Mouse (Mus musculus) olfactory bulb, adult 2 months (tissue): ENCODE results near the gene Pik3r6. TPM values are rescaled to one million over a fixed set of nuclear protein-coding genes. Genes with fewer than 3 reads are reported as not detected.
A peak's percentile ranks its signal among the peaks of the same experiment; 100 is the strongest.

ENCODE experiments used
- H3K27ac ChIP-seq: fragments of 200-500 bp; 2 replicates; pipeline ENCODE4 v1.5.1; 2012; ENCODE audit warnings: low read depth, low read length; ENCODE audit not compliant: insufficient read depth
- H3K4me1 ChIP-seq: fragments of 200-500 bp; 2 replicates; pipeline ENCODE4 v1.6.1; 2012; ENCODE audit warnings: low read length; ENCODE audit not compliant: control insufficient read depth, insufficient read depth
- H3K4me3 ChIP-seq: fragments of 200-500 bp; 2 replicates; pipeline ENCODE4 v1.5.1; 2012; ENCODE audit warnings: mild to moderate bottlenecking, low read depth, low read length, moderate library complexity; ENCODE audit not compliant: insufficient read depth
- CTCF ChIP-seq: fragments of 200-500 bp; IDR thresholded peaks from 2 replicates; pipeline ENCODE4 v1.5.1; 2012; ENCODE audit warnings: low read depth, mild to moderate bottlenecking, low read length, moderate library complexity; ENCODE audit not compliant: insufficient read depth
- POLR2A ChIP-seq: fragments of 200-500 bp; IDR thresholded peaks from 2 replicates; pipeline ENCODE4 v1.6.1; 2012; ENCODE audit warnings: mild to moderate bottlenecking, low read depth, low read length, moderate library complexity; ENCODE audit not compliant: insufficient read depth
- WGBS: fragments of 180-500 bp; shearing (Covaris S2); methylation state at CpG from one replicate; pipeline ENCODE4 v1.1.7; 2018; 5-methylcytosine and 5-hydroxymethylcytosine counted together
- polyA plus RNA-seq: library from polyadenylated mRNA; stranded (reverse); fragments of >200 nt; gene quantifications from 2 replicates; pipeline ENCODE4 v1.2.4, GENCODE M21; 2012; ENCODE audit warnings: low replicate concordance; ENCODE audit not compliant: missing spikeins, insufficient read depth, insufficient read length

Gene Pik3r6
- polyA plus RNA-seq, 1 experiment = not detected

DNA sequence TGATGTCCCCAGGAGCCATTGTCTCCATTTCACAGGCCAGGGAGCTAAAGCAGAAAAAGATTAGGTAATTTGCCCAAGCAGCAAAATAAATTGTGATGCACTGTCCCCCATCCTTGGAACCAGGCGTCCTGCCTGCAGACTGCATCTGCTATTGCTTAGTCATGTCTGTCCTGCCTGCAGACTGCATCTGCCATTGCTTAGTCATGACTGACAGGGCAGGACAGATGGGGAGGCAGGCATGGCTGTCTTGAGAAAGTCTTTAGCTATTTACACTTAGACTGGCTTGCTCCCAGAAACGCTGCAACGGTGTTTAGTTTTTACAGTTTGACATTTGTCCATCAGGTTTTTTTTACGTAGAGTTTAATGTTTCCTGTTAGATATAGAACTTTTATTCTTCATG is 33.6 kb downstream of the Pik3r6 start:
- H3K4me3 ChIP-seq = no peak overlapping the region
- no peaks in the 10 kb centered on the region for H3K4me1 ChIP-seq
- TF ChIP-seq CTCF (no peak), POLR2A (no peak)
- no peak overlapping the region for H3K27ac ChIP-seq
- WGBS = 69% methylated on average over 4 of the region's 4 CpGs

DNA sequence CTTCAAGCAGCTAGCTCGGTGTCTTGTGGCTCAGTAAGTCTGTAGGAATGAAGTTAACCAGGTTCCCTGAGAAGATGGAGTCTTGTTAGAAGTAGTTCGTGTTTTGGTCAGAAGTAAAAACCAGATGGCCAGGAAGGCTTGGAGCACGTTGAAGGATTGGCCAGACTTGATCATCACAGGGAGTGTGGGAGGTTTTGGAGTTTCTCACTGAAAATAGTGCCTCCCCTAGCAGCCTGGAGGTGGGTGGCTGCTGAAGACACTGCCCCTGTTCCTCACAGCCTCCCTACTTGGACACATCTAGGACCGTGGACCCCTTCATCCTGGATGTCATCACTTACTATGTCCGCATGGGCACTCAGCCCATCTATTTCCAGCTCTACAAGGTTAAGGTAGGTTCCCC is 36.8 kb downstream of the Pik3r6 start:
- H3K27ac ChIP-seq = no peak overlapping the region
- 78% methylated on average over 5 of the region's 5 CpGs for WGBS
- no peak overlapping the region for H3K4me3 ChIP-seq
- TF ChIP-seq CTCF (no peak), POLR2A (no peak)
- H3K4me1 ChIP-seq = no peaks in the 10 kb centered on the region

DNA sequence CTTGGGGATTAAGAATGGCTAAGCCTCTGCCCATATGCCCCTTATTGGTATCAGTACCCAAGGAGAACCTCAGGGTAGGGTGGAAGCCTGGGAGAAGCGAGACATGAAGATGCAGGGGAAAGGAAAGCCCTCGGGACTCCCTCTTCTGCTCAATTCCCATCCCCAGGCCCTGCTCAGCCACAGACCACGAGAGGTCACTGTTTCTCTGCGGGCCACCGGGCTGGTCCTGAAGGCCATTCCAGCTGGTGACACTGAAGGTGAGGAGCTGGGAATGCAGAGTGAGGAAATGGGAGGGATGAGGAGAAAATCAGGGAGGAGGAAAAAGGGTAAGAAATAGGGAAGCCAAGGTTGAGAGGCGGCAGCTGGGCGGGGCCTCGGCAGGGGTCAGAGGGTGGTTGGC is 41.7 kb downstream of the Pik3r6 start:
- TF ChIP-seq POLR2A = no peak
- TF ChIP-seq CTCF = no peak
- Histone ChIP-seq H3K27ac (no peak overlapping the region), H3K4me3 (no peak overlapping the region), H3K4me1 (no peaks in the 10 kb centered on the region)
- WGBS = 29% methylated on average over 8 of the region's 8 CpGs

DNA sequence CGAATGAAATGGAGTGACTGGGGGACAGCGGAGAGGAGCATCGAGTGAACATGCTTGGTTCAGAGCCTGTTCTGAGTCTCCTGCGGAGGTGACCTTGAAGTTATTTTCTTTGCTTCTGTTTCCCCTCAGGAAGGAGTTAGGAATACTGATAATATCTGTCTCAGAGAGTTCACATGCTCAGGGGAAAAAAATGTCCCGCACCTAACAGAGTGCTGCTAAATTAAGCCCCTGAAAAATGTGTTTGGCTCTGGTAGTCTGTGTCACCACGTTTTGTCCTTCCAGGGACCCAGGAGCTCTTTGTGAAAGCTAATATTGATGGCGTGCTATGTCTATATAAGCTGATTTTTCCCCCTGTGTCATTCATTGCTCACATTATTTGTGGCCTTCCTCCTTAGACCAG is 42.4 kb downstream of the Pik3r6 start:
- no peak overlapping the region for H3K27ac ChIP-seq
- 71% methylated on average over 7 of the region's 7 CpGs for WGBS
- no peak overlapping the region for H3K4me3 ChIP-seq
- H3K4me1 ChIP-seq = no peaks in the 10 kb centered on the region
- TF ChIP-seq POLR2A (no peak), CTCF (no peak)

DNA sequence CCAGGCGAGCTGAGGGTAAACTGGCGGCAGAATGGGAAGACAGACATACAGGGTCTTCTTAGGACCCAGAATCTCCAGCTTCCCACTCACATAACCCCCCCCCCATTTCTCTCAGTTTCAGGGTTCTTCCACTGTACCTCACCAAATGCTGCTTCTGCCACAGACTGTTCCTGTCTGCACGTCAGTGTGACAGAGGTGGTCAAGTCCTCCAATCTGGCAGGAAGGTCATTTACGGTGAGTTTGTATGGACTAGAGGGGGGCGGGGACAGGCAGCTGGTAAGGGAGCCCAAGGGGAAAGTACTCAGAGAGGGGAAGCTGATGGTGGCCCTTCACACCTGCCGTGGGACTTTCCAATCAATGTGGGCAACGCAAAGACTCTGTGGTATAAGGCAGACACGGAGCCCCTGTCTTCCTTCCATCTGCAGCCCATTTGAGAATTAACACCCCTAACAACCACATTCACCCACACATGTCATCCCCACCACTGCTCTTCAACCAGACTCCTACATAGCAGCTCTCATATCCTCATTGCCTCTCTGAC is 42.9 kb downstream of the Pik3r6 start:
- no peak overlapping the region for H3K4me3 ChIP-seq
- no peaks in the 10 kb centered on the region for H3K4me1 ChIP-seq
- H3K27ac ChIP-seq = no peak overlapping the region
- WGBS = 92% methylated on average over 8 of the region's 8 CpGs
- no peak for TF ChIP-seq POLR2A

DNA sequence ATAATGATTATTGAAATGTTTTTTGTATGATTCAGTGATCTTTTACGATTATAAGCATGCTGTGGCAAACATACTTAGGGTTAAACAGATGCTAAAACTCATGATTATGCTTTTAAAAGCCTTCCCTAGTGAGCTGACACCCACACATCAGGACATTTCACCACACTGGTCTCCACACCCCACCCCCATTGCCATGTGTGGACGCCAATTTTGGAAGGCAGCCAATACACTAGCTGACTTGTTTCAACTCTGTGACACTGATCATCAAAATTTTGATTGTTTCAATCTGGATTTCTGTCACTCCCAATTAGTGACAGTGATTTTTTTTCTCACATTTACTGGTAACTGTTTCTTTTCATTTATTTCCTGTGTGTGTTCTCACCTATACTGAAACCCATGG is 44.7 kb downstream of the Pik3r6 start:
- TF ChIP-seq POLR2A (no peak), CTCF (no peak)
- Histone ChIP-seq H3K4me3 (no peak overlapping the region), H3K27ac (no peak overlapping the region), H3K4me1 (no peaks in the 10 kb centered on the region)
- WGBS = 53% methylated on average over 2 of the region's 2 CpGs

DNA sequence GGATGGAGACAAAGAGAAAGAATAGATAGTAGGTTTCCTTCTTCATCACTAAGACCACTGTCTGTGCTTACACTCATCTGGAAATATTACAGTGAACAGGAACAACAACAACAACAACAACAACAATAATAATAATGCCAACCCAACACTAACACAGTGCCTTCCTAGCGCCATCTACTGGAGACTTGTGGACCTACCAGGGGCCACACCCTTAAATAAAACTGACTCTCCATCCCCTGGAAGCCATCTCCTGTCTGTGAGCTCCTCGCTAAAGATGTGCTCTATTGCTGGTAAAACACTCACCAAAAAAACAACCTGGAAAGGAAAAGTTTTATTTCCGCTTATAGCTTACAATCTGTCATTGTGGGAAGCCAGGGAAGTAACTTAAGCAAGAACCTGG is 46.8 kb downstream of the Pik3r6 start:
- H3K4me3 ChIP-seq = no peak overlapping the region
- H3K4me1 ChIP-seq = no peaks in the 10 kb centered on the region
- no peak overlapping the region for H3K27ac ChIP-seq
- WGBS = 61% methylated on average over 3 of the region's 3 CpGs
- TF ChIP-seq POLR2A = no peak
- TF ChIP-seq CTCF = no peak

DNA sequence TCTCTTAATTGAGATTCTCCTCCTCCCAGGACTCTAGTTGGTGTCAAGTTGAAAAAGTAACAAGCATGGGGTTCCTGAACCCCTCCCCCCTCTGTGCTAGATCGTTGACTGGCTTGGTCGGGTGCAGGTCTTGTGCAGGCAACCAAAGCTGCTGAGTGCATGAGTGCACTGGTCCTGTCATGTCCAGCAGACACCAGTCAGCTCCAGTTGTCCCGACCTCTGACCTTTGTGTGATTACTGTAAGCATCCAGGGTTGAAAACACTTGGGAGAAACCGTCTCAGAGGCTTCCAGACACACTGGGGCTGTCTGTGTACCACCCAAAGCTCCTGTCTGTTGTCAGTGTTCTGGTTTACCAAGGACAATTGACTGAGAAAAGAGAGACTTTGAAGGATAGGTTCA is 47.5 kb downstream of the Pik3r6 start:
- Histone ChIP-seq H3K4me3 (no peak overlapping the region), H3K4me1 (no peaks in the 10 kb centered on the region), H3K27ac (no peak overlapping the region)
- no peak for TF ChIP-seq CTCF
- no peak for TF ChIP-seq POLR2A
- WGBS = 88% methylated on average over 4 of the region's 4 CpGs

DNA sequence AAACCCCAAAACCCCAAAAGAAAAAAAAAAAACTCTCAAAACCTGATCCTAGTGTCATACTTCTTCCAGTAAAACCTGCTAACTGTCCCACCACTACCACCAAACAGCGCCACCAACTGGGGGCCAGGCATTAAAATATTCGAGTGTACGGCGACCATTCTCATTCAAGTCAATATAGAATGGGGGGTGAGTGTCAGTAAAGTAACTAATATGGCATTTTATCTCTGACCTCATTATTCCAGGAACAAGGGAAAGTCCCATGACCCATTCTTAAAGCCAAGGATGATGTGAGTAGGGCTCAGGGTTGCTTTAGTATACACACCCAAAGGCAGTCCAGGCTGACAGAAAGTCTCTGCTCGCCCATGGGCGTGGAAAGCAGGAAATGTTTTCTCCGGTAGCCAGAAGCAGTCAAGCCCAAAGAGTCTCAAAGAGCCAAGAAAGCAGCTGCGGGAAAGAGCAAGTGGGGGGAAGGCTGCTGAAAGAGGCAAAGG is 51.2 kb downstream of the Pik3r6 start:
- 32% methylated on average over 8 of the region's 8 CpGs for WGBS
- Histone ChIP-seq H3K4me1 (peaks cover 16% of the 10 kb centered on the region), H3K4me3 (no peak overlapping the region), H3K27ac (no peak overlapping the region)
- TF ChIP-seq POLR2A (no peak), CTCF (no peak)

DNA sequence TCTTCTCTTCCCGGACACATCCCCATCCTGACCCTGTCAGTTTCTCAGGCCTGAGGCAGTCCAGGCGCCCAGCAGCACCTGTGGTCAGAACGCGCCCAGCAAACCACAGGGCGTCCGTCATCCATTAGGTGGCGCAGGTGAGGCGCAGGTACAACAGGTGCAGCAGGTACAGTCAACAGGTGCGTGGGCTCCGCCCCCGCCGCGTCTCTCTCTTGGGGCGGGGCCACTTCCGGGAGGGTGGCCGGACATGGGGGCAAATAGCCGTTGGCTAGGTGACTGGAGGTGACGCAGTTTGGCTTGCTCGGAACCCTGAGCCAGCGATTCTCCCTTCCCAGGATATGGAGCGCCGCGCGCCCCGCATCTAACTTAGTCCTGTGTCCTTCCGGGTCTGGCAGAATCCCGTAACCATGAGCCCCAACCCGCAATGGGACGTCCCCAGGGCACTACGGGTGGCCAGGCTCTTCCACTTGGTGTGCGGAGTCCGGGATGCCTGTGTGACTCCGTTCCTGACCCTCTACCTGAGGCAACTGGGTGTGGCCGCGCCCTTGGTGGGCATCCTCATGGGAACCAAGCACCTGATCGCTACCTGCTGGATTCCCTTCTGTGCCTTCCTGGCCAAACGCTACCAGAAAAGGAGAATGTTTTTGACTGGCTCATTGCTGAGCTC is 53.2 kb downstream of the Pik3r6 start, which contains the start of gene Mfsd6l:
Gene Mfsd6l, plus strand, starts transcription at position 269 of the 667 bp plus-strand sequence.
- TF ChIP-seq POLR2A (0 out of 2 replicates have a peak, but pooled peaks have one; percentile 23), CTCF (no peak)
- Histone ChIP-seq H3K4me1 (peaks cover 16% of the 10 kb centered on the region), H3K4me3 (no peak within 1 kb of the TSS), H3K27ac (no peak within 1 kb of the TSS)
- WGBS = 11% methylated on average over 37 of the region's 37 CpGs
